Mouse (Mus musculus) lung, adult 2 months (tissue): ENCODE results near the gene Tcerg1l.

Experiments used
- CTCF ChIP-seq: fragments of 200-500 bp; IDR thresholded peaks from 2 replicates; pipeline ENCODE4 v1.5.1; 2011; ENCODE audit warnings: mild to moderate bottlenecking, low read length, control low read depth; ENCODE audit not compliant: insufficient read depth
- POLR2A ChIP-seq: fragments of 200-500 bp; IDR thresholded peaks from 2 replicates; pipeline ENCODE4 v1.6.1; 2011; ENCODE audit warnings: low read depth, mild to moderate bottlenecking, control low read depth, low read length, borderline replicate concordance; ENCODE audit errors: extremely low read depth

DNA sequence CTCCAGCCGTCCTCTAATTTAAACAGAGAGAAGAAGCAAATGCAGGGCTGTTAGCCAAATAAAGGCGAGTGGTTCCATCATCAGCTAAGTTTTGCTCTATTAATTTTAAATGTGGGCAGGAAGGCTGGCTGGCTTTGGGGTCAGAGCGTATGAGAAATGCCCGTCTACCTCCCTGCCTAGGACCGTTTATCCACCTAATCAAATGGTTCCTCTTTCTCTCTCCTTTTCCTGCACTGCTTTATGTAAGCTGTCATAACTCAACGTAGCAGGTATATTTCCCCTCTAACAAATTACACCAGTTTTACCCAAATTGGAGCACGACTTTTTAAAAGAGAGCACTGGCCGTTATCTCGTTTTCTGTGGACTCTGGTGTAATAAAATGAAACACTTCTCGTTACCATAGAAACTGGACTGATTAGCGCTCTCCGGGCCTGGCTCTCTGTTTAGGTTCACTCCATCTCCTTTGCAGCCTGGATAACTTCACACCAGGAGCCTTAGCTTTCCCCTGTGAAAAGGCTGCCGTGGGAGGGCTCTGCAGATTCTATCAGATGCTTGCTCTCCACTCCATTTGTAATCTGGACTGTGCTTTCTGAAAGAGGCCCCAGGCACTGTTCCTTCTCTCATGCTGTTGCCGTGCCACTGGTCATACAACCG lies 182.2 kb downstream of the Tcerg1l start:
- TF ChIP-seq CTCF (no peak), POLR2A (no peak)
